Mouse (Mus musculus) urinary bladder, postnatal 10 days (tissue): ENCODE measurements around the gene Gpcpd1.

Source experiments
- DNase-seq: peaks from one replicate; pipeline ENCODE4 v3.0.0; 2022; ENCODE audit warnings: low spot score

The Gpcpd1 gene

DNA sequence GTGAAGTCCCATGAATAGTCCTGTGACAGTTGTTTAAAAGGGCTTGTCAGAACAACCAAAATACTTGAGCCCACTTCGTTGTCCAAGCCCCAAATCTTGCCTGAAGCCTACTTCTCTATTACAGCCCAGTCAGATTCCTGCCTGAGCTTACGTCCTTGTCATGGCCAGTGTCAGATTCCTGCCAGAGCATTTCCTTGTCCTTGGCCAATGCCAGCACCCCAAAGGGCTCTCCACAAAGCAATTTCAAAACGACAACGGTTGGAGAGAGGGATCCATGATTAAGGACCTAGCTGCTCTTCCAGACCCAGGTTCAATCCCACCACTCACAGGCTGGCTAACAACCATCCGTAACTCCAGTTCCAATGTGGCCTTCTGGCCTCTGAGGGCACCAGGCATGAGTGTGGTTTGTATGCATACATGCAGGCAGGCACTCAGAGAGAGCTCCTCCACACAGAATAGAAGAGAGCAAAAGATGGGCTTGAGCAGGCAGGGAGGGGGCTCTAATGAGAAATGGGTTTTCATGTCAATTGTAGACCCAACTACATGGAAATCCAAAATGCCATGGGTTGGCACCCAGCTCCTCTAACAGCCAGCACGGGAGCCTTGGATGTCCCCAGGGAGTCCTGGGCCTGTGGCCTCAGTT lies 70.2 kb downstream of the Gpcpd1 start:
- no peak for DNase-seq

DNA sequence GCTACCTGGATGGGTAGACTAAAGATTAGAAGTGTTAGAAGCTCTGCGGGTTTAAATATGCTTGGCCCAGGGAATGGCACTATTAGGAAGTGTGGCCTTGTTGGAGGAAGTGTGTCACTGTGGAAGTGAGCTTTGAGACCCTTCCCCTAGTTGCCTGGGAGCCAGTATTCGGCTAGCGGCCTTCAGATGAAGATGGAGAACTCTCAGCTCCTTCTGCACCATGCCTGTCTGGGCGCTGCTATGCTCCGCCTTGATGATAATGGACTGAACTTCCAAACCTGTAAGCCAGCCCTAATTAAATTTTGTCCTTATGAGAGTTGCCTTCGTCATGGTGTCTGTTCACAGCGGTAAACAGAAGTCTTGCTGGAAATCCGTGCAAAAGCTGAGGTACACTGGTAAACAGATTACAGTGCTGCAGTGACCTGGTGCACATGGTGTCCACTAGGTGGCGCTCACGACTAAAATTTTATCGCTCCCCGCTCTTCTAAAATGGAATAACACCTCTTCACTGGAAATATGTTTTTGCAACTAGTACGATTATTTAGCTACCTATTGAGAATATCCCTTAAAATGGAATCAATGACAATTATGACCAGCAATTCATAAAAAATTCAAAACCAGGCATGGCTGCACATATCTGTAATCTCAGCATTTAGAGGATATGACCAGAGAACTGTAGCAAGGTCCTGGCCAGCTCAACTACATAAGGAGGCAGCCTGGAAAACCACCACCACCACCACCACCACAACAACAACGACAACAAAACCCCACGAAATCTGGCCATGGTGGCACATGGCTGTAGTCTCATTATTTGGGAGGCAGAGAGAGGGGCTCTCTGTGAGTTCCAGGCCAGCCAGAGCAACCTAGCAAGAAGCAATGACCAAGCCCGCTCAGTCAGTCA lies 71.1 kb downstream of the Gpcpd1 start:
- DNase-seq, result no peak

DNA sequence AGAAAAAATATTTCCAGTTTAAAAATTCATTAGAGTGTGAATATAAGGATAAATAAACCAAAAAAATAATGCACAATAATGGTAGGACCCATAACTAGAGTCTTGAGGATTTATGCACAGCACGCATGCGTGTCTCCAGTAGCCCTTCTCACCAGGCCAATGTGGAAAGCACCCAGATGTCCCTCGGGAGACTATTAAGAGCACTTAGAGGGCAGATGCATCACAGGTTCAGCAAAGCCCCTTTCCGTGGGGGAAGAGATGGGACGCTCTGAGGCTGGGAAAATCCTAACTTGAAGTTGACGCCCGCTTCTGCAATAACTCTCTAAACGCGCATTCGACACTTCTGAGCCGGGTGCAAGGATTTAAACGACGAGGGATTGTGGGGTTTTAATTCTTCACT lies 71.9 kb downstream of the Gpcpd1 start:
- no peak for DNase-seq

DNA sequence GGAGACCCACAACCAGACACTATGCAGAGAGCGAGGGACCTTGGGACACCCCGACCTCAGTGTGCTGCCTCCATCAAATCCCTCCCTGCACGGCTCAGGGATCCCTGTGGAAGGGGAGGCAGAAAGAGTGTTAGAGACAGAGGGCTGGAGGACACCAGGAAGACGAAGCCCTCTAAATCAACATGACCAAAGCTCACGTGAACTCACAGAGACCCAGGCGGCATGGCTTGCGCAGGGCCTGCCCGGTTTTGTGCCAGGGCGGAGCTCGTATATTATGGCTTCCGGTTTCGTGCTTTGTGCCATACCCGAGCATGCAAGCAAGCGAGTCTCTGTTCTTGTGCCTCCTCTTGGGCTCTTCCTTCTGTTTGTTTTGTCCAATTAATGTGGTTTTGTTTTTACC lies 72.5 kb downstream of the Gpcpd1 start:
- no peak for DNase-seq

DNA sequence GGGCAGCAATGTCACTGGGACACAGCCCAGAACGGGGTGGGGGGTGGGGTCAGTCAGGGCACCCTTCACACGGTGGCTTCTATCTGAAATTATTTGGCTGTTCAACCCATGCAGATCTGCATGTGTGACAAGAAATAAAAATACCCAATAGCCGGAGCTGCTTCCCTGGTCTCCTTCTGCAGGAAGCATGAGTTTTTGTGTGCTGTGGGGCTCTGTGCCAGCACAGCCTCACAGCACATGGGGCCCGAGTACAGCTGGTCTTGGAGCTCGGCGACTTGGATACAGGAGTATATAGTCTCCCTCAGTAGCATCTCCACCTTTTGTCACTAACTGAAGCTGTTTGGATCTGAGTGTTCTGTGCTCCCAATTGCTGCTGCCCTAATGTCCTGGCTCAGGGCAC lies 73.2 kb downstream of the Gpcpd1 start:
- DNase-seq, result no peak

DNA sequence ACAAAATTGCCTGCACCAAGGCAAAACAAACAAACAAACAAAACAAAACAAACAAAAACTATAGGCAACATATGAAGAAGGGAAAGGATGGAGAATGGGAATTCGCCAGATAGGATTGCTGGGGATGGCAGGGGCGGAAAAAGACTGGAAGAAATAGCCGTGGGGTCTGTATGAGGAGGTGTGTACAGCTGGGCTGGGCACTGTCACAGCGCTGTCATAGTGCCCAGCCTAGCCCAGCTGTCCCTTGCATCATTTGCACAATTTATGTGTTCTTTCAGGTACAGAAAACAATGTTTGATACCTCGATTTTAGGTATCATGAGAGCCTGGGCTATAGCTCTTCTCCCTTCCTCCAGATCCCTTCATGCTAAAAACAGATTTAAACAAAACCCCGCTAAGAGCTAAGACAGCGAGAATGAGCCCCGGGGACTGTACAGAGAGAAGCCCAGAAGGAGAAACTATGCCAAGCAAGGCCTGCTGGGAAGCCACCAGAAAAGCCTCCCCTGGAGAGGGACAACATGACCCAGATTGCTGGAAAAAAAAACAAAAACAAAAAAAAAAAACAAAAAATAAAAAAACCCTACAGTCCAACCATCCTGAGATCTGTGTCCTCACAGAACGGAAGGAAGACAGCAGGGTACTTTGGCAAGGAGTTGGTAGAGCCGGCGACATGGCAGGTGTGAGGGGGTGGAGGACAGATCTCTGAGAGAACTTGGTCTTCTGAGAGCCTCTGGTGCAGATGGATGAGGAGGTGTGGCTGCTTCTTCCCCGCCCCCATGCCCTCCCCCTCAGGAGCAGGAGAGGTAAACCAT lies 74.0 kb downstream of the Gpcpd1 start:
- DNase-seq, result no peak

DNA sequence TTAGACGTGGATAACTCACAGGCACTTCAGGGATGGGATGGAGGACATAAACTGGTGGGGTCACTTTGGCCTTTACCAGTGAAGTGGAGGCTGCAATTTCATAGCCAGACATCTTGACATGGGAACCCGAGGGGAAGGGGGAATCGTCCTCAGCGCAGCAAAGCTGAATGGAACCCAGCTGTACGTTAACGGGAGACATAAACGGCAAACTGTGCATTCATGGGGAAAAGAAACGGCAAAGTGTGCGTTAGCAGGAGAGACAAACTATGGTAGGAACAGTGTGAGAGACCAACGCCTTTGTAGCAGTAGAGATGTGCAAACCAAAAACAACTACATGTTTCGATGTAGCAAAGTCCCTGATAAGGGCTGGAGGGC lies 74.6 kb downstream of the Gpcpd1 start:
- no peak for DNase-seq

DNA sequence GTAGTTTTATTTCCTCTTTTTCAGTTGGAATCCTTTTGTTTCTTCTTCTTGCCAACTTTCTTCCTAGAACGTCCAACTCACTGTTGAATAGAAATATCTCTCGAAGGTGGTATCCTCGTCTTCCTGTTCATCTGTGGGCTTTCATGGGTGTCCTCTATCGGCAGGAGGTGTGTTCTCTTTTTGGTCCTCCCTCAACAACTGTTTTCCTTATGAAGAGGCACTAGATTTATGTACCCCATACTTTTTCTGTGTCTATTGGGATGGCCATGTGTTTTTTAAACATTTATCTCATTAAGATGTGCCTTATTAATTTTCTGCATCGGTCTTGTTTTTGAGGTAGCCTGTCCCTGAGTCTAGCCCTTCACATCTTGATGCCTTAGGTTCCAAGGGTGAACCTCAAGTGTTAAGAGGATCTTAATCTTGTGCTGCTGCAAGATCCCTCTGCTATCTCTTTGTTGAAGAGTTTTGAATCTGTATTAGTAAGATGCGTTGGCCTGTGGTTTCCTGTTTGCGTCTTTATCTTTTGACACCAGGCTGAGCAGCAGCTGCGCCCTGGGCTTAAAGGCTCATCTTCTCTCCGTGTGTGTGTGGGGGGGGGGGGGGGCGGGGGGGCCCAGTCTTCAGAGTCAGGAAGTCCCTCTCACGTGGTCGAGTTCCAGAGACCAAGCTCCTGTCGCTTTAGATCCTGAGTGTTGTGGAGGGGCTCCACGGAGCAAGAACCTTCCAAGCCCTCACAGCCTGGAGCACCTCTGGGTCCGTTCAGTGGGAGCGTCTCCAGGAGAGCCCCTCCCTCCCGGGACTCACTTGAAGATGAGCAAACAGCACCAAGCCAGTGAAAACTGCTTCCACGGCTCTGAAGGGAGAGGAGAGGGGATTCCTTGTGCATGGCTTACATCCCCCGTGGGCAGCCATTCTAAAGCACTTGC lies 75.2 kb downstream of the Gpcpd1 start:
- no peak for DNase-seq

DNA sequence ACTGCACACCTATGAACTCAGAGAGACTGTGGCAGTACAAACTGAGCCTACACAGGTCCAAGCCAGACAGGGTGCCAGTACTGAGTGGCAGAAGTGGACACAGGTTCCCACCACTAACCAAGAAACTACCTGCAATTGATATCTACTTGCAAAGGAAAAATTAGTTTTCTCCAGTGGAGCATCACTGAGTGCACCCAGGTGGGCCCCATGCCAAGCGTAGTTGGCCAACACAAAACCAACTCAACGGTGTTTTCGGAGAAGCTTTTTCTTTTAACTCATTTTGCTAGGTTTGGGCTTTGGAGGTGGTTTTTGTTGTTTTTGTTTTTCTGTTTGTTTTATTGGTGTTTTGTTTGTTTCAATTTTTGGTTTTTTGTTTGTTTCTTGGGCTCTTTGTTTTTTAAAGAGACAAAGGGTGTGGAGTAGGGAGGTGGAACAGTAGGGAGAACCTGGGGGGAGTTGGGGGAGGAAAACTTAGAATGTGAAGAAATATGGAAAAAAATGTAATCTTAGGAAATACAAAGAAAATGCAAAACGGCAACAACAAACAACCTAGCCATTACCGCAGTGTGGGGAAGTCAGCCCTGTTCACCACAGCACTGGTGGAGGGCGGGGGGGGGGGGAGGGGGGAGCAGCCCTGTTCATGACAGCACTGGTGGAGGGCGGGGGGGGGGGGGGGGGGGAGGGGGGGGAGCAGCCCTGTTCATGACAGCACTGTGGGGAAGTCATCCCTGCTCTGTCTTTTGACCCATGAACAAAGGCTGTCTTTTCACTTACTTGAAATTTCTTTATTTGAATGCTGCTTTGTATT lies 76.3 kb downstream of the Gpcpd1 start:
- no peak for DNase-seq

DNA sequence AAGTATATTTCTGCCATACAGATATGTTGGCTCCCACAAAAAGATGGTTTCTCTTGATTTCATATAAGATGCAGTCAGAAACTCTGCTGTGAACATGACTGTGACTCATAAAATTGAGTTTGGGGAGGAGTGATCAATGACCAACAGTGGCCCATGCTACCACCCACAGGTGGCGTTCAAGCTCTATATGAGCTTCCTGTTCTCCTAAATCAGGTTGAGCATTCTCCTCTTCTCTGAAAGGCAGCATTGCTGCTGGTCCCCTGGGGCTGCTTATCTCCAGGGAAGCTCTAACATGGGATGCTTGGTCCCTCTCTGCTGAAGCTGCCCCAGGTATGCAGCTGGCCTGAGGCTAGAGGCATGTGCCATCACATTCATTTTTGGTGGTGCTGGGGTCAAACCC lies 77.8 kb downstream of the Gpcpd1 start:
- DNase-seq, result no peak

DNA sequence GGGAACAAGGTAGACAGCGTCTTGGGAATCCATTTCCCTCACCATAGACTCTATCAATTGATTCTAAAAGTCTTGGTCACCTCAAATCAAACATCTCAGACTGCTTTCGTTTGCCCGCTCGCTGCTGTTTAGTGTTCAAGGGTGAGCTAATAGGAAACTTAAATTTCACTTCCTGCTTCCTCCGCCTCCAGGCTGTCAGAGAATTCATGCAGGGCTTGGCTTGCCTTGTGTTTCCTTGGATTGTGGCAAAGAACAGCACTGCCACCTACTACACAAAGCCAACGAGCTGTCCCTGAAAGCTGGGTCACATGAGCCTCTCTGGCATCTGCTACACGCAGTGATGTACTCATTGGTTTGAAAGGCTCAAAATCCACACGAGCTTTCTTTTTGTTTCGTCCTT lies 78.3 kb downstream of the Gpcpd1 start:
- DNase-seq, result no peak

DNA sequence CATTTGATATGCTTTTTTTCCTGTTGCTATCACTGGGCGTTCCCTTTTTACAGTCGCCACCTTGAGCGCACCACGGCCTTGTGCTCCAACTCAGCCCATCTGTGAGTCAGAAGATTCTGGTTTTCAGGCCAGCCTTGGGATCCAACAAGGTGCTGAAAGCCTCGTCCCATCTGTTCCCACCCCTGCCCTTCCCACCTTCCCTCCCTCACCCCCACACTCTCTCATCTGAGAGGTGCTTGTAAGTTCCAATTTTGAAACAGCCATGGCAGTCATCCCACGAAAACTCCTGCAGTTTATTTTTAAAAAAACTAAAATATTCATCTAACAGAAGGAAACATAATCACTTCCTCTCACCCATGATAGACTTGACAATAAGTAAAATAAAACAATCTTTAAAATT lies 80.0 kb downstream of the Gpcpd1 start:
- DNase-seq, result no peak

DNA sequence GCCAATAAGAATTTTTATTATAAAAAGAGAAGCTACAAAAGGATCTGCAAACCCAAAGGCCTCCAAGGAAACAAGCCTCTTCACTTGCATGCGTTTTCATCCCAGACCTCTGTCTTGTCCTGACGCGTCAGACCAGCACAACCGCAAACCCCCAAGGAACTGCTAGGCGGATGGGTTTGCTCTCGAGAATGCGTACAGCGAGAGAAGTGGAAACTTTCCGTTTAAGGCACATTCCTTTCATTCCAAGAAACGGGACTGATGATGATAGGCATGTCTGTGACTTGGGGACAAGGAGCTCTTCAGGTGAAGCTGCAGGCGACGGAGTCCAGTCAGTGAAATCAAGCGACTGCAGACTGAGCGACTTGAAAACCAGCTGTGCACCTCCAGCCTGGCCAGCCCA lies 80.4 kb downstream of the Gpcpd1 start:
- no peak for DNase-seq

DNA sequence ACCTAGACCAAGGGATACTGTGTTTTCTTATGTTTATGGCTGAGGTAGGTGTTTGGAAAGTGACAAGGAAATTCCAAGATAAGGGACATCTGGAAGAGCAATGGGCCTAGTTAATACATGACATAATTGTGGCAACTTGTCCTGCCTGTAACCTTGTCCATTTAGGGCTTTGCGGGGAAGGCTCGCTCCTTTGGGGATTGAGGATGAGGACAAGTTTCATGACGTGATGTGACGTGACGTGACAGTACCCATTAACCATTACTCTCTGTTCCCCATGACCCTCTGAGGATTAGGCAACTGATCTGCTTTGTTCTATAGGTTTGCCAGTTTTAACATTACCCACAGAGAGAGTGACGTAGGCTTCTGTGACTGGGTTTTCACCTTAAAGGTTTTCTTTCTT lies 81.7 kb downstream of the Gpcpd1 start:
- no peak for DNase-seq

DNA sequence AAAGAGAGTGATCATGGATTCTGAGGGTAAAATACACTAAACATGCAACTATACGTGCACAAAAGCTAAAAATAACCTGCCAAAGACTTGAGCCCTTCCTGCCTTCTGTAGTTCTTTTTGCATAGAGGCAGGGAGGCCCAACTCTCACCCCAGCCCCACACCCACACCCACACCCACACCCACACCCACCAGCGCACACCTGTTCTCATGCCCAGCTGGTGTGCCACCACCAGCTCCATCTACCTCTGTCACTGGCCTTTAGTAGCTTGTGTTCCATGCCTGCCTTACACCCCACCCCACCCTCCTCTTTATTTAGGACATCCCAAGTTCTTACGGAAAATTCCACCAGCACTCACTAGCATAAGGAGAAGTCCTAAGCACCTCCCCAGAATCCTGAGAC lies 89.2 kb downstream of the Gpcpd1 start:
- DNase-seq, result no peak

DNA sequence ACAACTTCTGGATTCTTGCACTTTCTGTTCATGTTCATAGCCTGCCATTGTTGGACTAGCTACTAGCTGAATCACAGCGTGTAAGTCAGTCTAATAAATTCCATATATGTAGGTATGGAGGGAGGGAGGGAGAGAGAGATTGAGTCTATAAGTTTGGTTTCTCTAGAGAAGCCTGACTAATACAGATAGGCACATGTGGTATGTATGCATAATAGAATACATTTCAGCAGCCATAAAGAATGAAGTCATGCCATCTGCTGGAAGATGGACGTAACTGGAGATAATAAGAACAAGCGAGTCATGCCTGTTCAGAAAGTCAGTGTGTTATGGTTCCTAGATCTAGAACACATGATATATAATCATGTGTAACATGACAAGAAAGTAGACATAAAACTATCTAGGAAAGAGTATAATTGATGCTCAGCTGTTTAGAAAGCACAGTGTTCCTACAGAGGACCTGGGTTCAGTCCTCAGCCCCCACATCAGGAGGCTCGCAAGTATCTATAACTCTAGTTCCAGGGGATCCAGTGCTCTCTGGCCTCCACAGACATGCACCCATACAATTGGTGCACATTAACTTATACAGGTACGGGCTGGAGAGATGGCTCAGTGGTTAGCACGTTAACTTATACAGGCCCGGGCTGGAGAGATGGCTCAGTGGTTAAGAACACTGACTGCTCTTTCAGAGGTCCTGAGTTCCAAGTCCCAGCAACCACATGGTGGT lies 90.0 kb downstream of the Gpcpd1 start:
- no peak for DNase-seq

DNA sequence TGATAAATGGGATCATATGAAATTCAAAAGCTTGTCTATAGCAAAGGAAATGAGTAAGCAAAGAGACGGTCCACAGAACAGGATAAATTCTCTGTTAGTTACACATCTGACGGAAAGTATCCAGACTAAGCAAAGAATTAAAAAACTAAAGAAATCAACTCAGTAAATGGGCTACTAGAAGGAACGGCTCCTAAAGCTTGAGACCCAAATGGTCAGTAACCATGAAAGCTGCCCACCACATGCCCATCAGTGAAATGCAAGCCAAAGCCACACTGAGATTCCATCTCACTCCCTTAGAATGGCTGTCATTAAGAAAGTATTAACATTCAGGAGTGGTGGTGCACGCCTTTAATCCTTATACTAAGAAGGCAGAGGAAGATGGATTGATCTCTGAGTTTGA lies 94.3 kb downstream of the Gpcpd1 start:
- no peak for DNase-seq

DNA sequence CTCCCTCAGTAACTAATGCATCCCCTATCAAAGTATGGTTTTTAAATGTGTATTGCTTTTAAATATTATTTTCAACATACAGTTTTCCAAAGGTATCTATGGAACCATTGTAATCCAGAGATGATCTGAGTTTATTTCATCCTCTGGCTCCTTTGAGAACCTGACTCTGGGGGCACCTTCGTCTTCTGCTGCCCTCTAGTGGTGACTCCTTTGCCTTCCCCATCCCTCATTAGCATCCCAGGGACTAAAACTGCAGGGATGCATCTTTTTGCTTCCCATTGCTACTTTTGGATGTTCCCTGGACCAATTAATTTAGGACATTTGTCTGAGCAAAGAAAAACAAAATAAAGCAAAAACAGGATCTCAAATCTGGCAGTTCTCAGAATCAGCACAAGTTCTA lies 102.1 kb downstream of the Gpcpd1 start:
- no peak for DNase-seq

DNA sequence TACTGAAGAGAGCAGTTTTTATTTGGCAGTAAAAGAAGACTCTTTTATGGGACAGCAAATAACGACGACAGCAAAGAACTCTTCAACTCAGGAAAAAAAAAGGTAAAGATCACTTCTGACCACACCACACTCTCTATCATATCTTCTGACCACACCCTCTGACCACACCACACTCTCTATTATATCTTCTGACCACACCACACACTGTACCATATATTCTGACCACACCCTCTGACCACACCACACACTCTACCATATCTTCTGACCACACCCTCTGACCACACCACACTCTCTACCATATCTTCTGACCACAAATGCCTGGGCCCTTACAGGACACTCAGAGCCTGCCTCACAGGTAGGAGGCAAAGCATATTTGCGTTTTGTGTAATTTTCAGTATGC lies 106.0 kb downstream of the Gpcpd1 start:
- no peak for DNase-seq
